Mouse (Mus musculus) layer of hippocampus, adult 8-10 months (tissue): Measurements from ENCODE around the gene Cadps2. TPM values are rescaled to one million over a fixed set of nuclear protein-coding genes. Genes with fewer than 3 reads are reported as not detected.

ENCODE experiments used
- DNase-seq, 2 experiments: peaks; one replicate each; pipeline ENCODE4 v3.0.0; 2022; ENCODE audit warnings: low spot score in 2 of 2
- total RNA-seq, 4 experiments: library from RNA; stranded (reverse); gene quantifications; 2 replicates each; pipeline ENCODE4 v1.2.4; 2022

Cadps2 gene
- total RNA-seq, 4 experiments from 2014 or later: 68.5 to 82.2 (median 77.5) TPM

DNA sequence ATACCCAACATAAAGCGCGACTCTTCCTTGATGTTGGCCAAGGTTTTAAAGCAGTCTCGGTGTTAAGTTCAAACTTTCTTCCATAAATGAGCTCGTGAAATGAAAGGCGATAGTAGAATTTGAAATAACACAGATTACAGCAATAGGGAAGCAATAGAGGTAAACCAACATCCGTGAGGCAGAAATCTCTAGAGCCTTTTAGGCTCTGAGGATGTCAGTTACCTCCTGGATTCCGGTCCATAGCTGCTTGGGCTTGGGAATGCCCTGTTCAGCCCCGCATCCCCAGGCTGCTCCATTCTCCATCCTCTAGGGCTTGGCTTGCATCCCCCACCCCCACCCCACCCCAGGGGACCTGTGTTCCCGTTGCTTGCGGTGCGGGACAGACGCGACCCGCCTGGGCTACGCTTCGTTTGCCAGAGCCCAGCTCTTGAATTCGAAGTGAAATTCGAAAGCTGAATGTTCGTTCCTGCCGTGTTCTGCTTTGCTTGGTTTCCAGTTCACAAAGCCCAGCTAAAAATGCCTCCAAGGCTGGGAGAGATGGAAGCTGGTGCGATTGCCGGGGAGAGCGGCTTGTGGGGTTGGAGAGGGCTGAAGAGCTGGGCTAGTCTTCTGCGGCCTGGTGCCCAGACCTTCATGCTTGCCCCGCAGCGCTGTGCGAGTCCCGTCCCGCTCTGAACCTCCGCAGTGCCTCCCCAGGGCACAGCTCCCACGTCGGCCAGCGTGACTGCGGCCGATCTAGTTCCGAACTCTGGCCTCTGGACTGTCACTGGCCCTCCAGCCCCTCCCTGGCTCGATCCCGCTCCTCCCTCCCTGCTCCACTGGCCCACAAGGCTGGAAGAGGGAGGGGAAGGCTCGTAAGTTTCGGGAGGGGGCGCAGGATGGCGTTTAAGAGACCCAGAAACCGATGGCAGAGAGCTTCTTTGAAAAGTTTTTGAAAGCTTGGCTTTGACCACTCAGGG is 585.6 kb downstream of the Cadps2 start:
- DNase-seq: no peak

DNA sequence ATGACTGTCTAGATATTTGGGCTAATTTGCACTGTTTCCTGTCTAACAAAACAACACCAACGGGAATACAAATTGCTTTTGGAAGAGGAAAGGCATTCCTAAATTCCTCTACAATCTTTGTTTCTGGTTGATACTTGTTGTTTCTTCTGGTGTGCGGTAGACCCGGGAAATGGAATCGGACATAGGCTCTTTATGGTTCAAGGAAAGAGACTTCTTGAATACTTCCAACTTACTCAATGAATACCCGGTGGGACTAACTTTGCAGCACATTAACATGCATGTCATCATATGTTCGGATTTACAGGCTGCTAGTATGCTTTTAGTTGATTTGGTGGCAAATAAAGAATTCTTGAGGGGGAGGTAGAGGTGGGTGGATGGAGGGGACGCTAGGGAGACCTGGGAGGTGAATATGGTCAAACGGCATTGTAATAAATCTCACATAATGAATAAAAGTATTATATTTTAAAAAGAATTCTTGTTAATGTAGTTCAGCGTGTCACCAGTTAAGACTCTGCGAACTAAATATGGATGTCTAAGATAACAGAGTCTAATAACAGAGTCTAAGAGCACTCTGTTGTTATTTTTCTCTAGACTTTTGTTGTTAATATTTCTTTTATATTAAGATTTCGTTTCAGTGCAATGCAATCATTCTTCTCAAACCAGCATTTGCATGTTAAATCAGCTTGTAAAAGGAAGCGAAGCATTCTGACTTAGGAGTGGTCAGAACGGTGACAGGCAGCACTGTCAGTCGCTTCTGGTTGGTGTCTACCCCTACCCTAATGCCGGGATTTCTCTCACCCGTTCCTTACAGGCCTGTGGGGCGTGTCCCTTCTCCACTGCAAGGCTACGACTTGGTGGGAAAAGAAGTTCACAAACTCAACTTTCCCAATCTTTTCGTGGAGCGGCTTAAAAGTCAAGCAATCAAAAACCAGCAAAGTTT is 586.8 kb downstream of the Cadps2 start:
- no peak for DNase-seq

DNA sequence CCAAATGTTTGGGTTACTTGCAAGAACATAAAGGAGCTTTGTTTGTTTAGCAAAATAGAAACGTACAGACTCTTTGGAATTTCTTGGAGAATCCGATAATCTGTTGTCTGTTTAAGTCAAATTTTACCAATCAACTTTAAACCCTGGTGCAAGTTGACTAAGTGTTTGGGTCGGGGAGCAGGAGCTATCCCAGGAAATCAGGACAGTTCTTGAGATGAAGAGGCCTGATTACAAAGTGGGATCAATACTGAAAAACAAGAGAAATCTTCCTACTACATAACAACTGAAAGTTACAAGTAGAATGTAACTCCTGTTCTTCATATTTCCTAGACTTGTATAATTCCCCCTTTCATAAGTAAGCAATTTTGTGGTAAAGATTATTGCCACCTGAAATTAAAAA is 587.8 kb downstream of the Cadps2 start:
- DNase-seq: no peak

DNA sequence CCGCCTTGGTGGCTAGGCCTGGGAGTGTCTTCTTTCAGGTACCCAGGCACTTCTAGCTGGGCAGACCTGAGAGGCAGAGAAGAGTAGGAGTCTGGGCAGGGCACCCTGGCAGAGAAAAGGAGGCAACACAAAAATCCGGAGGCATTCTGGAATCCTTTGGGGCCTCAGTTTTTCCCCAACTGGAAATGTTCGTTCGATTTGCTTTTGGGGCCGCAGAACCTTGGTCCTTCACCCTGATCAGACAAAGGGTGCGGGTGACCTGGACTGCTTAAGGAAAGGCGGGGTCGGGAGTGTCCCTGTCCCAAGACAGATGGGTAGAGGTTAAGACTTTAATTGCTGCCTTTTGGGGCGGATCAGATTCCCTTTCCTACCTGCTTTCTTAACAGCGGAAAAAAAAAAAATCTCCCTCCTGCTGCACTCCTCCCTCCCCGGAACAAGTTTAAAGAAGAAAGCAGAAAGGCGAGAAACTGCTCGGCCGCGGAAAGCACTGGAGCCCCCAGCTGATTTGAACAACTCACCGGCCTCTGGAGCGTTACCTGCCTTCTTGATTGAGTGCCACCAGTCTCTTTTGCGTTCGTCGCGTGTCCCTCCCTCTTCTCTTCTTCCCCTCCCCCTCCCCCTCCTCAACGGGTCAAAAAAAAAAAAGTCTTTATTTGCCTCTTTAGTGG is 588.8 kb downstream of the Cadps2 start:
- no peak for DNase-seq

DNA sequence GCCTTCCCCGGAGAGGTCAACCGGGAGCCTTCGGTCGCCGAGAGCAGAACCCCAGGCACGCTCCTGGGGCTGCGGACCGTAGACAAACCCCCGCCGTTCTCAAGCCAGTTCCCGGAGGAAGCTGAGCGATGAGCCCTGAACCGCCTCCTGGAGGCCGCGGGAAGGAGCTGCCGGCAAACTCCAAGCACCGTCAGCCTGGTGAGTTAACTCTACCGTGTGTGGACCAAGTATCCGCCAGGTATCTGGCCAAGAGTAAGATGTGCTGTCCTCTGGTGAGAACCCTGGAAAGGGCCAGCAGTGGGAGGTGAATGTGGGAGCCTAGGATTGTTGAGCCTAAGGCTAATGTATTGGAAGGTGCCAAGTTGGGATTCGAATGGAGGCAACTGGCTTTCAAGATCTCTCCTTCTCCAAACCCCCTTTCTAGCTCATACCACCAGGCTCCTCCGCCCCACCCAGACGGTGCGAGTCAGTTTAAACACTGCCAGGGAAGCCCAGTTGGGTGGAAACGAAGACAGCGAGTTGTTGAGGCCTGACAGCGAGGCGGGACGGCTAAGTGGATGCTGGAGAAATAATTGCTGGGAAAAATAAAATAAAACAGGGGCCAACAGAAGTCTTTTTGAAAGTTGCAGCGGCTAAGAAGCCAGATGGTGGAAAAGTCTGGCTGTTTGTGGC is 589.5 kb downstream of the Cadps2 start:
- no peak for DNase-seq

DNA sequence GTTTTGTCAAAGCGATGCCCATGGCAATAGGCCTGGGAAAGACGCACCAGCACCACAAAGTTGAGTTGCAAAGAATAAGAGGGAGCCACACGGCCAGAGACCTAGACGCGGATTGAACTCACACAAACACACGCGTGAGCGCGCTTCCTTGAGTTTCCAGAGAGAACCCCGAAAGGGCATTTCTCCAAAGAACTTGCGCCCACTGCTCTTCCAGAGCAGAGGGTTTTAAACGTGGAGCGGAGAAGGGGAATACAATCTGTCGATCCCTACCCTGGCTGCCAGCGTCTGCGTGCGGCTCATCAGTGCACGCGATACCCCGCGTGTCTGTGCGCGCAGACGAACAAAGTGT is 590.2 kb downstream of the Cadps2 start:
- DNase-seq: no peak

DNA sequence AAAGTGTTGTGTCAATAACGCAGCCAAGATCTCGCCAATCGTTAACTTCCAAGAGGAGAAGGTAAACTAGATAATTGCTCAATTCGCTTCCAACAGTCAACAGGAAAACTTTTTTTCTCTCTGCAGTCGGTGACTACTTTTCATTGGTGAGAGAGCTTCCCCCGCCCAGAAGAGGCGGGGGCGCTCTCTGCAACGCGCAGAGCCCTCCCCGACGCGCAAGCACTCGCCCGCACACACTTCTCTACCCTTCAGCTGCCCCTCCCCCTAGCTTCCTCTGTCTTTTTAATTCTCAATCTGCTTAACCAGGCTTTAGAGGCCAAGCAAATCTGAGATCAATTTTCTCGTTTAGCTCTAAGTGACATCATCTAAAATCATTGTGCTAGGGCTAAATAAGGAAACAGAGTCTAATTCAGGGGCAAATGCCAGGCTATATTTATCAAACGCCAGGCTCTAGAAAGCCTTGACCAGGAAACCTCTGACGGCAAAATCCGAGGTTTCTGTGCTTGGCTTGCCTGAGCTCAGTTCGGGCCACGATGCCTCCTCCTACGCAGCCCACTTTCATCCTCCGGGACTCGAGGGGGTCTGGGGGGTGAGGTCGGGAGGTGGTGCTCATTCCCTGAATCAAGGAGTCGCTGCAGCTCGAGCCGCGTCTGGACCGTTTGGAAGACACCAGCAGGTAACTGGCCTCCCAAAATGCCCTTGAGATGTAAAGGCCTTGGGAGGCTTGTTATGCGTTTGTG is 590.7 kb downstream of the Cadps2 start, which contains the start of gene Fezf1:
Gene Fezf1, minus strand, starts transcription at position 50 of the 740 bp plus-strand sequence.
- no peak for DNase-seq

DNA sequence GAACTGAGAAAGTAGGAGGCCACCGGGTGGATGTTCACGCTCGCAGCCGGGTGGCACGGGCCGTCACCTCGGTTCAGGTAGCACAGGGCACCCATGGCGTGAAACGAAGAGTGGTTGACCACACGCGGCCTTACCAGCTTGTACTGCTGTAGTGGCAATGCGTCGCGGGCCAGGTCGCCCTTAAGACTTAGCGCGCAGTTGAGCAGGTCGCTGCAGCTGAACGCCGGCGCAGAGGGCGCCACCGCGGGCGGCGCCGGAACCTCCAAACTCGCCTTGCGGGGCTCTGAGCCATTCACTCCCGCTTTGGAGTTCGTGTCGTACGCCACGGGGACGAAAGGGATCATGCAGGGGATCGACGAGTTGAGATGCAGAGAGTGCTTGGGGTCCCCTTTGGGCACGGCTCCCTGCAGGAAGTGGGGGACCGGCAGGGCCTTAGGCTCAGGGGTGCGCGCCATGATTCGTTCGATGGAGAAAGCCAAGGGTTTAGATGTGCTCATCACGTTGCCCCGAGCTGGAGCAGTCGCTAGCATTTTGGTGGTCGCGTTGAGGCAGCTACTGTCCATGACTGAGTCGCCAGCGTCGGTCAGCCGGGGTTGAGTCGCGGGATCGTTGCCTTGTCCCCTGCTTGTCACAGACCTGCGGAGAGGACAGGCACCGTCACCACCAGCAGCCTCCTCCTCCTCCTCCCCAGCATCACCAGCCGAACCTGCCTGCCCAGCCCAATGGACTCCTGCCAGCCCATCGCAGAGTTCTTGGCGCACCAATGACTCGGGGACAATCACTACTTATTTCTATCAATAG is 591.5 kb downstream of the Cadps2 start:
- no peak for DNase-seq

DNA sequence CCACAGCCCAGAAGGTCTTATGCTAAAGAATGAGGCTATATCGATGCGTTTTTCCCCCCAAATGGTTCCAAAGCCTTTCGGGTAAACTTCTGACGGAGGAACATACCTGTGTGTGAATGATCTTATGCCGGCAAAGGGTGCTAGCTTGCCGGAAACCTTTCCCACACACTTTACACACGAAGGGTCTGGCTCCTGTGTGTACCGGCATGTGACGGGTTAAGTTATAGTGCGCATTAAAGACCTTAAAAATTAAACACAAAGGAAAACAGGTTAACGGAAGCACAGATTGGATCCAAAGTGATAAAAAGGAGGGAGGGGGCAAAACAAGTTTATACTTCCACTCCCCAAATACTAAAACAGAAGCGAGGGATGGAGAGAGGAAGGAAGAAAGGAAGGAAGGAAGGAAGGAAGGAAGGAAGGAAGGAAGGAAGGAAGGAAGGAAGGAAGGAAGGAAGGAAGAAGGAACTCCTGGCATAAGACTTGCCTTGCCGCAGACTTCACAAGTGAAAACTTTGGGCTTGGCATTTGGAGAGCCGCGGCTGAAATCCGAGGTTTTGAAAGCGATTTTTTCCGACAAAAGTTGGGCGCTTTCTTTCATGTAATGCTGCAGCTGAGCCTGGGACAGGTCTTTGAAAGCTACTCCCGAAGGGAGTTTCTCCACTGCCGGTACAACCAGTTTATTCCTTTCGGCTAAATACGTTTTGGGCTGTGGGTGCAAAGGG is 592.3 kb downstream of the Cadps2 start:
- no peak for DNase-seq

DNA sequence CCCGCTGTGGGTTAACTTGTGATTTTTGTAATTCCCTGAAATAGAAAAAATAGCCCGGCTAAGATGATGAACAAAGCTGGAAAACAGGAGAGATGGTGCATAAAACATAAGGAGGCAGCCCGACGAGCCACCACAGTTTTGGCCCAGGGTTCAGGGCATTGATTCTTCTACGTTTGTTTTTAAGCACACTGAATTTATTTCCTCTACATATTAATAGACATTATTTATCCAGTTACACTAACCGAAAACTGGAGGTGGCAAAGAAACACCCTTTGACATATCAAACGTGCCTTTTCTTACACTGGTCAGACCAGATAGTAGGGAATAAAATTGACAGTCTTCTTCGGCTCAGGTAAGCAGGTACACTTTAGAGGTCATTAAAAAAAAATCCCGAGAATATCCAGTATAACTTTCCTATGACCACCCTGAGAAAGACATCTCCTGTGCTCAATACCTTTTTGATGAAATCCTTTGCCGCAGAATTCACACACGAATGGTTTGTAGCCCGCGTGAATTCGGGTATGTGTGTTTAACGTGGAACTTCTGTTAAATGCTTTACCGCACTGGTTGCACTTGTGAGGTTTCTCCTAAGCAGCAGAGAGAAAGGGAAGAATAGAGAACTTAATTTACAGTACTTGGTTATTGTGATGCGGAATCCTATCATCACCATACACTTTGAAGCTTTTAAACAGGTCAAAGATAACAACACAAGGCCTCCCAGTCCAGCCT is 593.0 kb downstream of the Cadps2 start:
- no peak for DNase-seq

DNA sequence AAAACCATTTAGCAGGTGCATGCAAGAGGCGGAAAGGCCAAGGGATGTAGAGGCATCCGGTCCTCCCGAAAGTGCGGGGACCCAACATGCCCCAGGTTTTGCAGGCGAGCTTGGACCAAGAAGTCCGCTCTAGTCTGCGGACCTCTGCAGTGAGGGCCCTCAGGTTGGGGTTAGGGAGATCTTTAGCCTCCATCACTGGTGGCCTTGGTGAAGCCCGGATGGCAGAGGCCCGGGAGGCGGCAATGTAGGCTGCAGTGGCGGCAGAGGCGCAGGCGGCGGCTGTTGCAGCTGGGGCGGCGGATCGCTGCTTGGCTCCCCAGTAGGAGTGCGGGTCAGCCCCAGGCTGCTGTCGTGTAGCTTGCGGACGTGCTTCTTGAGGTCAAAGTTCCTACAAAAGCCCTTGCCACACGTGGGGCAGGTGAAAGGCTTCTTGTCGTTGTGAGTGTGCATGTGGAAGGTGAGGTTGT is 593.6 kb downstream of the Cadps2 start:
- no peak for DNase-seq

DNA sequence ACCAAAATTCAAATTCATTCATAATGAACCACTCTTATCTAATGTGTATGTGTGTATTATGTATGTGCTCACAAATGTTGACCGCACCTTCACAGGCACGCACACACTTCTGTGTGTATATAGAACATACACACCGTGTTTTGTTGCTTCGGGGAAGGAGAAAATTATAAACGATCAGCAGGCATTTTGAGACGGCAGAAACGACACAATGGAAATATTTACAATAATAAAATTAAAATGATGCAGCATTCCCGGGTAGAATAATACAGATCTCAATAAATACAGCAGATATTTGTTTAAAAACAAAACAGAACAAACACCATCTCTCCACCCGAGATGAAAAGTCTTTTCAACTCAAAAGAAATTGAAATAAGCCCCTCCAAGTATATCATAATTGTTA is 594.1 kb downstream of the Cadps2 start:
- no peak for DNase-seq

DNA sequence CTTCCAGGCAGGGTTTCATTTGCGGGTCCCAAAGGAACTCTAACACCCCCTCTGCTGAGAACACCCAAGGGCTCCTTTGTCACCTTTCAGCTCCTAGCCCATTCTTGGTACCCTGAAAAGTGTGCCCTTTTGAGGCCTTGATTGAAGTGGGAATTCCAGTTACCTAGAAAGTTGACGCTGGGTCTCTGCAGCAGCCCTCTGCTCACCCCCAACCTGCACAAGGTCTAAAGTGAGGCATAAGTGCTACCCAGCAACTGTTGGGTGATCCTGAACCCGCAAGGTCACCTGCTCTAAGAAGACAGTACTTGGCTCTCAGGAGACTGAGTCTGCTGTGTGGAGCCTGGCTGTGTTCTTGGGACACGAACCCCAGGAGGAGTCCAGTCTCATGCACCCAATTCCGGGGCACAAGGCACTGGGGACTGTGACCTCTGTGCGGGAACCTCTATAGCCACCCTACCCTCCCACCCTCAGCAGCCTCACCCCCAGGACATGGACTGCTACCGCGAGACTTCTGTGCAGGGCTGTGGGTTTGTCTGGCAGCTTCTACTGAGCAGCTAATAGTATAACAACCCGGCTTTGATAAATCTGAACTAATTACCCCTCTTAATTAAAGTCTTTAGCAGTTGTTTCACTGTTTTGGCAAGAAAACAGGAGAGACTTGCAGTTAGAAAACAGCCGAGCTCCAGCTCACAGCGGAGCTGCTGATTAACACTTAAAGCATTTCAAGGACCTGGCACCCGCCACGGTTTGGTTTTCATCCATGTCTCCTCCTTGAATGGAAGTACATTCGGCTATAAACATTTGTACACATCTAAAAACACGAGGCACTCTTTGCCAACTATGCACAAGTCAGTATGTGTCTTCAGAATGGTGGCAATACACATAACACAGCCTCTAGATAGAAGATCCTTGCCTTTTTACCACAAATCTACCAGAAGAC is 595.1 kb downstream of the Cadps2 start:
- DNase-seq: no peak
